Mouse (Mus musculus) left cerebral cortex, adult 18-20 months (tissue): ENCODE data around the gene Il31ra. TPM values are rescaled to one million over a fixed set of nuclear protein-coding genes. Genes with fewer than 3 reads are reported as not detected.

Experiments used
- DNase-seq, 2 experiments: peaks; one replicate each; pipeline ENCODE4 v3.0.0; 2021 to 2022; ENCODE audit warnings: low spot score in 2 of 2, mixed read lengths in 1 of 2
- total RNA-seq, 2 experiments: library from RNA; stranded (reverse); gene quantifications; 2 replicates each; pipeline ENCODE4 v1.2.3; 2021

Il31ra gene
- total RNA-seq, 2 experiments from 2014 or later = 0.12 TPM; not detected in 1

- peak; percentile 59 to 63 for DNase-seq
Observed at GRCm38 (mm10) chr13:112509465-112509864, 84.7 kb downstream of the Il31ra start.

- DNase-seq = no peak
Observed at GRCm38 (mm10) chr13:112508487-112508886, 85.7 kb downstream of the Il31ra start.

- no peak for DNase-seq
Observed at GRCm38 (mm10) chr13:112507691-112508090, 86.5 kb downstream of the Il31ra start.

- DNase-seq = no peak
Observed at GRCm38 (mm10) chr13:112506766-112507165, 87.4 kb downstream of the Il31ra start.

- DNase-seq = no peak
Observed at GRCm38 (mm10) chr13:112505436-112505835, 88.7 kb downstream of the Il31ra start.

- no peak for DNase-seq
Observed at GRCm38 (mm10) chr13:112503846-112504245, 90.3 kb downstream of the Il31ra start.

- no peak for DNase-seq
Observed at GRCm38 (mm10) chr13:112500466-112500865, 93.7 kb downstream of the Il31ra start.

GRCm38 (mm10) chr13:112500027-112500426 lies 94.1 kb downstream of the Il31ra start:
- DNase-seq = no peak

- DNase-seq = no peak
Observed at GRCm38 (mm10) chr13:112494590-112494989, 99.6 kb downstream of the Il31ra start.

GRCm38 (mm10) chr13:112492285-112492678 lies 101.9 kb downstream of the Il31ra start:
- DNase-seq = no peak

- DNase-seq = no peak
Observed at GRCm38 (mm10) chr13:112491636-112492284, 102.4 kb downstream of the Il31ra start.

- DNase-seq = no peak
Observed at GRCm38 (mm10) chr13:112490036-112490435, 104.1 kb downstream of the Il31ra start.

GRCm38 (mm10) chr13:112486676-112487075 lies 107.5 kb downstream of the Il31ra start:
- DNase-seq = no peak

- no peak for DNase-seq
Observed at GRCm38 (mm10) chr13:112486236-112486635, 107.9 kb downstream of the Il31ra start.

- DNase-seq = no peak
Observed at GRCm38 (mm10) chr13:112483015-112483414, 111.1 kb downstream of the Il31ra start.

GRCm38 (mm10) chr13:112482525-112482924 lies 111.6 kb downstream of the Il31ra start:
- no peak for DNase-seq

GRCm38 (mm10) chr13:112479926-112480325 lies 114.2 kb downstream of the Il31ra start:
- no peak for DNase-seq

GRCm38 (mm10) chr13:112479032-112479431 lies 115.1 kb downstream of the Il31ra start:
- DNase-seq = no peak

- no peak for DNase-seq
Observed at GRCm38 (mm10) chr13:112473757-112474755, 120.1 kb downstream of the Il31ra start.

- no peak for DNase-seq
Observed at GRCm38 (mm10) chr13:112472401-112473023, 121.6 kb downstream of the Il31ra start.

GRCm38 (mm10) chr13:112471201-112471600 lies 123.0 kb downstream of the Il31ra start:
- DNase-seq = no peak
